13 mouse cellular contexts compared by ENCODE assay signal in genomic region chr16:4032341-4032748, GRCm38 (mm10). TPM values are rescaled to one million over a fixed set of nuclear protein-coding genes. Genes with fewer than 3 reads are reported as not detected.
A peak's percentile ranks its signal among the peaks of the same experiment; 100 is the strongest.
DNase-seq lines count a peak whose midpoint lies in the region; ATAC-seq and TF ChIP-seq lines count a peak whose summit lies in the region.
"Had no signal": no experiment of that assay in that cellular context is flagged by ENCODE, and none has a peak within 500 bp of the region (broad histone marks: within the 10 kb centered on the region; RNA-seq: fewer than 3 reads in every experiment).

No protein-coding gene starts in this region.

- peak; percentile 67 for ATAC-seq in megakaryocyte, adult 5-6 weeks (ENCODE audit: poor library complexity, severe bottlenecking)

- no peak overlapping the region for H3K4me3 ChIP-seq in gastrocnemius, adult 2 months
- no peak overlapping the region for H3K4me3 ChIP-seq in midbrain, embryonic 10.5 days

- DNase-seq in gastrocnemius, adult 2 months: no peak
- DNase-seq in gastrocnemius, adult 18-20 months (ENCODE audit: low spot score): no peak
- DNase-seq in R1 (ENCODE audit: low read depth, low spot score): peak; percentile 30
- peak; percentile 26 for DNase-seq in induced T-regulatory cell, adult 2 months (ENCODE audit: low read depth)
- no peak for DNase-seq in urinary bladder, postnatal 10 days (ENCODE audit: low spot score)
- DNase-seq in frontal cortex, postnatal 25 days (ENCODE audit: low spot score in 2 of 2): no peak
- DNase-seq in midbrain, embryonic 10.5 days (ENCODE audit: low spot score): no peak
- DNase-seq: B cell, adult 2 months; cerebellum, adult 2 months; left cerebral cortex, postnatal 4 days; lung, postnatal 4 days had no signal

- peaks cover 12% of the 10 kb centered on the region for H3K4me1 ChIP-seq in midbrain, embryonic 10.5 days

- WGBS in midbrain, embryonic 10.5 days: 93% methylated on average over 6 of the region's 6 CpGs

- peak overlapping the region; percentile 53 for H3K27ac ChIP-seq in gastrocnemius, adult 2 months
- no peak overlapping the region for H3K27ac ChIP-seq in midbrain, embryonic 10.5 days (replicated peaks)

- no peaks in the 10 kb centered on the region for H3K27me3 ChIP-seq in midbrain, embryonic 10.5 days (ENCODE audit: low read depth, poor library complexity, severe bottlenecking)

- no peak for TF ChIP-seq CTCF in gastrocnemius, adult 2 months (IDR thresholded peaks at IDR 0.05)

- intact Hi-C loops in gastrocnemius, adult 2 months (cut with DNase I): no loop called here

- peaks cover 10% of the 10 kb centered on the region for H3K36me3 ChIP-seq in midbrain, embryonic 10.5 days

- no peaks in the 10 kb centered on the region for H3K9me3 ChIP-seq in midbrain, embryonic 10.5 days (replicated peaks)

RNA-seq across cellular contexts. Expression of gene Dnase1, which starts 4.4 kb away (rescaled TPM):
- total RNA-seq in gastrocnemius, adult 2 months (2021): under 1 TPM in 1 of 2 experiments, not detected in 1; 0.82 TPM
- under 1 TPM in 1 of 2 experiments, not detected in 1; 0.33 TPM for total RNA-seq in gastrocnemius, adult 18-20 months (2021)
- not detected in 2 replicates for total RNA-seq in megakaryocyte, adult 5-6 weeks (2015)
- 0.18 TPM in 1 of 2 replicates, not detected in the other for total RNA-seq in megakaryocyte, adult 5-6 weeks (2017)
- polyA plus RNA-seq in midbrain, embryonic 10.5 days (2016; fragmentation: Nextera tagmentation; extraction: Ambion mirVana): 5.3 and 6.5 TPM in 2 replicates
- total RNA-seq: layer of hippocampus, adult 18-20 months; left cerebral cortex, postnatal 4 days had no signal

RNA-seq across cellular contexts. Expression of gene Slx4, which starts 28.8 kb away (rescaled TPM):
- 1 to 10 TPM; 8.1 to 10.0 TPM for total RNA-seq in gastrocnemius, adult 2 months (2021)
- total RNA-seq in gastrocnemius, adult 18-20 months (2021): 1 to 10 TPM; 7.6 to 9.2 TPM
- 18.7 and 23.5 TPM in 2 replicates for total RNA-seq in megakaryocyte, adult 5-6 weeks (2015)
- total RNA-seq in megakaryocyte, adult 5-6 weeks (2017): 19.2 and 34.6 TPM in 2 replicates
- 22.5 and 25.2 TPM in 2 replicates for polyA plus RNA-seq in midbrain, embryonic 10.5 days (2016; fragmentation: Nextera tagmentation; extraction: Ambion mirVana)

RNA-seq across cellular contexts. Expression of gene Trap1, which starts 45.3 kb away (rescaled TPM):
- 100 to 1,000 TPM; 118 to 132 TPM for total RNA-seq in gastrocnemius, adult 2 months (2021)
- 100 to 1,000 TPM; 127 to 130 TPM for total RNA-seq in gastrocnemius, adult 18-20 months (2021)
- total RNA-seq in megakaryocyte, adult 5-6 weeks (2015): 25.5 and 30.1 TPM in 2 replicates
- total RNA-seq in megakaryocyte, adult 5-6 weeks (2017): 50.7 and 53.7 TPM in 2 replicates
- polyA plus RNA-seq in midbrain, embryonic 10.5 days (2016; fragmentation: Nextera tagmentation; extraction: Ambion mirVana): 85.5 and 90.6 TPM in 2 replicates

RNA-seq across cellular contexts. Expression of gene Nlrc3, which starts 55.9 kb away (rescaled TPM):
- 1 to 10 TPM; 1.6 to 4.4 TPM for total RNA-seq in gastrocnemius, adult 2 months (2021)
- 1 to 10 TPM; 1.5 to 3.1 TPM for total RNA-seq in gastrocnemius, adult 18-20 months (2021)
- total RNA-seq in megakaryocyte, adult 5-6 weeks (2015): 0.98 and 1.0 TPM in 2 replicates
- total RNA-seq in megakaryocyte, adult 5-6 weeks (2017): 0.51 and 1.1 TPM in 2 replicates
- 0.81 and 0.89 TPM in 2 replicates for polyA plus RNA-seq in midbrain, embryonic 10.5 days (2016; fragmentation: Nextera tagmentation; extraction: Ambion mirVana)

Comparison
In these comparisons a context has a peak if more than half of its experiments do, and no peak if none do; other contexts are left out.
1. DNase-seq: peak in R1 (single experiment) and induced T-regulatory cell, adult 2 months (single experiment); none in gastrocnemius, adult 2 months (single experiment), gastrocnemius, adult 18-20 months (single experiment), urinary bladder, postnatal 10 days (single experiment), frontal cortex, postnatal 25 days (0 of 2) and midbrain, embryonic 10.5 days (single experiment).